Mouse (Mus musculus) kidney, adult 2 months (tissue): ENCODE measurements around the gene Lrrc4b.

Experiments
- CTCF ChIP-seq: fragments of 200-500 bp; conservative IDR thresholded peaks from 2 replicates; pipeline ENCODE4 v1.5.1; 2011; ENCODE audit warnings: low read depth, mild to moderate bottlenecking, control low read depth, low read length, moderate library complexity, mixed read lengths; ENCODE audit not compliant: insufficient read depth, insufficient read length
- POLR2A ChIP-seq: fragments of 200-500 bp; IDR thresholded peaks from one replicate; pipeline ENCODE4 v1.6.1; 2011; ENCODE audit warnings: low read depth, low read length, control low read depth

- TF ChIP-seq POLR2A, result no peak
- TF ChIP-seq CTCF, result no peak
Measured at GRCm38 (mm10) chr7:44466888-44467311, 38.1 kb downstream of the Lrrc4b start.
